Mouse (Mus musculus) heart, postnatal 0 days (tissue): ENCODE results near the gene Bloc1s3. TPM values are rescaled to one million over a fixed set of nuclear protein-coding genes. Genes with fewer than 3 reads are reported as not detected.

Source experiments
- ATAC-seq: fragments of 200-750 bp; cut with Nextera tagmentation; 2 replicates; pipeline ENCODE4 v1.8.0; 2017; ENCODE audit warnings: low read depth, moderate number of reproducible peaks, moderate library complexity; ENCODE audit not compliant: insufficient read depth
- DNase-seq: peaks from one replicate; pipeline ENCODE4 v3.0.0-alpha.2; 2016; ENCODE audit warnings: low spot score
- H3K27ac ChIP-seq: fragments of 300-500 bp; sonication (generic); 2 replicates; pipeline ENCODE4 v1.5.1; 2014; ENCODE audit warnings: low read depth, mild to moderate bottlenecking
- H3K27me3 ChIP-seq: fragments of 300-500 bp; sonication (generic); 2 replicates; pipeline ENCODE4 v1.6.1; 2014; ENCODE audit warnings: low read length, mixed read lengths; ENCODE audit not compliant: control insufficient read depth, insufficient read depth
- H3K36me3 ChIP-seq: fragments of 300-500 bp; sonication (generic); replicated peaks from 2 replicates; pipeline ENCODE4 v1.6.1; 2014; ENCODE audit warnings: low read length, mixed read lengths; ENCODE audit not compliant: control insufficient read depth, insufficient read depth
- H3K4me1 ChIP-seq: fragments of 300-500 bp; sonication (generic); 2 replicates; pipeline ENCODE4 v1.6.1; 2014; ENCODE audit warnings: antibody characterized with exemption; ENCODE audit not compliant: control insufficient read depth, insufficient read depth
- H3K4me2 ChIP-seq: fragments of 300-500 bp; sonication (generic); 2 replicates; pipeline ENCODE4 v1.6.1; 2014; ENCODE audit warnings: low read depth, mild to moderate bottlenecking, low read length, moderate library complexity
- H3K4me3 ChIP-seq: fragments of 300-500 bp; sonication (generic); 2 replicates; pipeline ENCODE4 v1.5.1; 2014; ENCODE audit warnings: low read depth, low read length
- H3K9ac ChIP-seq: fragments of 300-500 bp; sonication (generic); replicated peaks from 2 replicates; pipeline ENCODE4 v1.6.1; 2014; ENCODE audit warnings: low read depth, low read length, mixed read lengths
- H3K9me3 ChIP-seq: fragments of 300-500 bp; sonication (generic); replicated peaks from 2 replicates; pipeline ENCODE4 v1.6.1; 2016; ENCODE audit warnings: low read length; ENCODE audit not compliant: control insufficient read depth
- CTCF ChIP-seq: IDR thresholded peaks from 2 replicates; pipeline ENCODE4 v1.5.1; 2016; ENCODE audit warnings: antibody characterized with exemption, control low read depth, low read depth
- EP300 ChIP-seq: IDR thresholded peaks from 2 replicates; pipeline ENCODE4 v1.6.1; 2016; ENCODE audit warnings: antibody characterized with exemption, low read depth
- WGBS: fragments of 180-500 bp; shearing (Covaris S2); extraction: QIAGEN DNeasy Blood & Tissue Kit; methylation state at CpG from one replicate; pipeline ENCODE4 v1.1.7; 2014; 5-methylcytosine and 5-hydroxymethylcytosine counted together
- polyA plus RNA-seq: library from polyadenylated mRNA; unstranded; fragments of >200 nt; fragmentation: Nextera tagmentation; extraction: Ambion mirVana; gene quantifications from 2 replicates; pipeline ENCODE4 v1.2.1, GENCODE M21; 2015
- total RNA-seq: library from RNA; depleted of rRNA; stranded (reverse); fragments of >200 nt; gene quantifications from 2 replicates; pipeline ENCODE4 v1.2.3, GENCODE M21; 2014; ENCODE audit warnings: low replicate concordance

The Bloc1s3 gene
- total and polyA plus RNA-seq, 2 experiments from 2014 or later, result 1.2 to 11.9 TPM

GRCm38 (mm10) chr7:19473875-19474443 lies 34.2 kb downstream of the Bloc1s3 start:
- Histone ChIP-seq H3K27me3 (peaks cover 65% of the 10 kb centered on the region), H3K9me3 (no peaks in the 10 kb centered on the region), H3K9ac (peak overlapping the region; percentile 46), H3K36me3 (no peaks in the 10 kb centered on the region), H3K27ac (peak overlapping the region; percentile 59), H3K4me2 (peak overlapping the region; percentile 89), H3K4me1 (no peaks in the 10 kb centered on the region), H3K4me3 (peak overlapping the region; percentile 52)
- TF ChIP-seq EP300 (no peak), CTCF (no peak)
- WGBS, result under 1% methylated on average over 61 of the region's 89 CpGs
- ATAC-seq (peak; percentile 81), DNase-seq (peak; percentile 72)

DNA sequence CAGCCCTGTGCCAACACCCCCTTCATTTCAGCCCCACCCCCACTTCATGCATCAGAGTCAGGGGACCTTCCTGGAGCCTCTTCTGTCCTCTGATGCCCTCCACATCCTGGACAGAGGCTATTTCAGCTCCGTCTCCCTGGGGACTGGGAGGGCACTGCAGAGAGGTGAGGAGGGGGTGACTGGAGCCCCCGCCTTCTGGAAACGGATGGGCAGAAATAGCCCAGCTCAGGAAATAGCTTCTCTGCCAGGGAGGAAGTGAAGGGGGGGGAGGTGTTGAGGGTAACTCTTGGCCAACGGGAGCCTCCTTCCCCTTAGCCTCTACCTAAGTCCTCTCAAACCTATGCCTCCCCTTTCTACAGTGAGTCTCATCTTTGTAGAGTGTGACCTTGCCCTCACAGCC lies 35.8 kb downstream of the Bloc1s3 start:
- Histone ChIP-seq H3K4me3 (no peak overlapping the region), H3K4me2 (no peak overlapping the region), H3K9ac (no peak overlapping the region), H3K9me3 (no peaks in the 10 kb centered on the region), H3K36me3 (no peaks in the 10 kb centered on the region), H3K27ac (no peak overlapping the region), H3K27me3 (peaks cover 67% of the 10 kb centered on the region), H3K4me1 (no peaks in the 10 kb centered on the region)
- no peak for TF ChIP-seq EP300
- TF ChIP-seq CTCF, result no peak
- no peak for ATAC-seq
- no peak for DNase-seq
- 9% methylated on average over 4 of the region's 4 CpGs for WGBS

DNA sequence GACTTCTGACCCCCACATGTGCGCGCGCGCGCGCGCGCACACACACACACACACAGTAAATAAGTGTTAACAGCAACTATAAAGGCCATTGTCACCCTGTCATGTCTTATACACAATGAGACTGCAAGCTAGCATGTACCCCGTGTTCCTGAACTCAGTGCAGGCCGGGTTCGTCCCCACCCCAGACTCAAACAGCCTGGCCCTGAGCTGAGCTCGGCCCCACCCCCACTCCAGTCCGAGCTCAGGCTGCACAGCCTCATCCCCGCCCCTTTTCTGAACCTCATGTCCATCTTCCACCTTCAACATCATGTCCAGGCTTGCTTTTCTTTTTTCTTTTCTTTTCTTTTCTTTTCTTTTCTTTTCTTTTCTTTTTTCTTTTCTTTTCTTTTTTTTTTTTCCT lies 37.9 kb downstream of the Bloc1s3 start:
- Histone ChIP-seq H3K36me3 (no peaks in the 10 kb centered on the region), H3K4me3 (no peak overlapping the region), H3K27ac (no peak overlapping the region), H3K9me3 (no peaks in the 10 kb centered on the region), H3K9ac (no peak overlapping the region), H3K4me1 (no peaks in the 10 kb centered on the region), H3K4me2 (no peak overlapping the region), H3K27me3 (peaks cover 63% of the 10 kb centered on the region)
- no peak for TF ChIP-seq EP300
- TF ChIP-seq CTCF, result no peak
- ATAC-seq (no peak), DNase-seq (no peak)
- 30% methylated on average over 14 of the region's 14 CpGs for WGBS

DNA sequence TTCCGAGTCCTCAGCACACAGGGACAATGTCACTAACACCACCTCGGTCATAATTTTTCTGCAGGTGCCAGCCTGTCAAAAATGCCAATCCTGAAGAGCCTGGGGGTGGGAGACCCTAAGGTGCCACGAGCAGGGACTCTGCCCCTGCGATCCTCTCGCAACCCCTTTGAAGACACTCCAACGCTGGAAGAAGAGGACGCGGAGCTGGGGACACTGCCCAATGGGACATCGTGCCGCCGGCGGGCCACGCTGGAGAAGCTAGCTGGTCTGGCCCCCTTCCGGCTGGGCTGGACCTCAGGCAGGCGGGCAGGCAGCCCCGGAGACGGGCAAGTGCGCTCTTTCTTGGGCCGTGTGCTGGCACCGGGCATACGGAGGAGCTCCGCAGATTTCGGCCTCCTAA lies 38.8 kb downstream of the Bloc1s3 start:
- no peak overlapping the region for H3K4me2 ChIP-seq
- H3K9me3 ChIP-seq, result no peaks in the 10 kb centered on the region
- H3K4me1 ChIP-seq, result no peaks in the 10 kb centered on the region
- no peak overlapping the region for H3K9ac ChIP-seq
- ATAC-seq (no peak), DNase-seq (no peak)
- no peak overlapping the region for H3K27ac ChIP-seq
- H3K4me3 ChIP-seq, result no peak overlapping the region
- TF ChIP-seq EP300, result no peak
- TF ChIP-seq CTCF, result no peak
- H3K36me3 ChIP-seq, result no peaks in the 10 kb centered on the region
- peaks cover 61% of the 10 kb centered on the region for H3K27me3 ChIP-seq
- 31% methylated on average over 23 of the region's 23 CpGs for WGBS

DNA sequence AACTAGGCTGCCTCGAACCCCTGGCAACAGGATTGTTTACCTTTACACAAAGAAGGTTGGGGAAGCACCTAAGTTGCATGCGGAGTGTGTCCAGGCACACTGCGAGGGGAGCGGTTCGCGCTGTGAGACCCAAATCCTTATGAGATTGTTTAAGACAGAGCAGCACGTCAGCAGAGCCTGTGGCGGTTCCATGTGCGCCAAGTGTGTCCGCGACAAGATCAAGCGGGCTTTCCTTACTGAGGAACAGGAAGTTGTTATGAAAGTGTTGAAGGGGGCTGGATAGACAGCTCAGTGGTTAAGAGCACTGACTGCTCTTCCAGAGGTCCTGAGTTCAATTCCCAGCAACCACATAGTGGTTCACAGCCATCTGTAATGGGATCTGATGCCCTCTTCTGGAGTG lies 39.9 kb downstream of the Bloc1s3 start:
- DNase-seq (no peak), ATAC-seq (no peak)
- no peaks in the 10 kb centered on the region for H3K36me3 ChIP-seq
- no peak overlapping the region for H3K4me3 ChIP-seq
- H3K9me3 ChIP-seq, result no peaks in the 10 kb centered on the region
- H3K27ac ChIP-seq, result no peak overlapping the region
- WGBS, result 69% methylated on average over 12 of the region's 12 CpGs
- H3K4me2 ChIP-seq, result no peak overlapping the region
- no peak overlapping the region for H3K9ac ChIP-seq
- peaks cover 55% of the 10 kb centered on the region for H3K27me3 ChIP-seq
- no peak for TF ChIP-seq CTCF
- TF ChIP-seq EP300, result no peak
- no peaks in the 10 kb centered on the region for H3K4me1 ChIP-seq

- H3K4me3 ChIP-seq, result no peak overlapping the region
- H3K27me3 ChIP-seq, result peaks cover 49% of the 10 kb centered on the region
- H3K9me3 ChIP-seq, result no peaks in the 10 kb centered on the region
- TF ChIP-seq EP300 (no peak), CTCF (no peak)
- H3K27ac ChIP-seq, result no peak overlapping the region
- 37% methylated on average over 6 of the region's 6 CpGs for WGBS
- ATAC-seq, result no peak
- H3K36me3 ChIP-seq, result no peaks in the 10 kb centered on the region
- no peaks in the 10 kb centered on the region for H3K4me1 ChIP-seq
- no peak overlapping the region for H3K4me2 ChIP-seq
- no peak for DNase-seq
- no peak overlapping the region for H3K9ac ChIP-seq
Observed at GRCm38 (mm10) chr7:19467638-19468037, 40.5 kb downstream of the Bloc1s3 start.
